In genomic region chr4:128635451-128635850, GRCm38 (mm10) we compare ENCODE assay signal across 16 mouse cellular contexts. TPM values are rescaled to one million over a fixed set of nuclear protein-coding genes. Genes with fewer than 3 reads are reported as not detected.
A peak's percentile ranks its signal among the peaks of the same experiment; 100 is the strongest.
DNase-seq lines count a peak whose midpoint lies in the region; ATAC-seq lines count a peak whose summit lies in the region.
"Had no signal": no experiment of that assay in that cellular context is flagged by ENCODE, and none has a peak within 500 bp of the region (broad histone marks: within the 10 kb centered on the region; RNA-seq: fewer than 3 reads in every experiment).

No protein-coding gene starts in this region.

- 66% methylated on average over 7 of the region's 7 CpGs for WGBS in limb, embryonic 12.5 days

- no peak overlapping the region for H3K4me2 ChIP-seq in limb, embryonic 12.5 days
- H3K4me2 ChIP-seq: heart, embryonic 11.5 days; neural tube, embryonic 12.5 days had no signal

- H3K27ac ChIP-seq in limb, embryonic 12.5 days, result peak overlapping the region; percentile 82
- H3K27ac ChIP-seq: liver, embryonic 14.5 days; neural tube, embryonic 12.5 days had no signal

- no peaks in the 10 kb centered on the region for H3K9me3 ChIP-seq in limb, embryonic 12.5 days
- H3K9me3 ChIP-seq: neural tube, embryonic 12.5 days had no signal

- H3K27me3 ChIP-seq in limb, embryonic 12.5 days, result no peaks in the 10 kb centered on the region
- H3K27me3 ChIP-seq: neural tube, embryonic 12.5 days had no signal

- DNase-seq in adrenal gland, adult 8-10 months, result peak; percentile 60
- no peak for DNase-seq in adrenal gland, postnatal 4 days (ENCODE audit: low spot score in 2 of 2)
- DNase-seq in ZHBTc4 (ENCODE audit: low read depth, low spot score), result peak; percentile 30
- peak; percentile 95 for DNase-seq in kidney, adult 9 months
- no peak for DNase-seq in urinary bladder, postnatal 4 days (ENCODE audit: low spot score in 2 of 2)
- no peak for DNase-seq in heart, postnatal 4 days
- DNase-seq in embryo, embryonic 9.5 days (ENCODE audit: extremely low spot score), result no peak
- DNase-seq: cerebellum, adult 9-11 months; gastrocnemius, postnatal 10 days; thymus, adult 18-20 months had no signal

- H3K36me3 ChIP-seq in limb, embryonic 12.5 days, result no peaks in the 10 kb centered on the region
- H3K36me3 ChIP-seq: neural tube, embryonic 12.5 days had no signal

- no peak overlapping the region for H3K4me3 ChIP-seq in limb, embryonic 12.5 days (replicated peaks)
- H3K4me3 ChIP-seq: megakaryocyte, embryonic 14.5 days; neural tube, embryonic 12.5 days had no signal

- H3K4me1 ChIP-seq in limb, embryonic 12.5 days (replicated peaks), result peaks cover 48% of the 10 kb centered on the region

- no peak overlapping the region for H3K9ac ChIP-seq in limb, embryonic 12.5 days (replicated peaks)
- H3K9ac ChIP-seq: liver, embryonic 14.5 days; neural tube, embryonic 12.5 days had no signal

- ATAC-seq in limb, embryonic 12.5 days (ENCODE audit: insufficient number of reproducible peaks, insufficient read depth, low FRiP score, low TSS enrichment, low read depth), result no peak
- ATAC-seq: activated CD4-positive, CD25-positive, alpha-beta regulatory T cell, adult 4 months had no signal

RNA-seq across cellular contexts. Expression of gene Tlr12, which starts 17.0 kb away (rescaled TPM):
- 1 to 10 TPM in 2 of 4 experiments, under 1 TPM in 2; 0.63 to 3.3 (median 1.6) TPM for total RNA-seq in adrenal gland, adult 8-10 months (2022)
- 1 to 10 TPM in 1 of 2 experiments, under 1 TPM in 1; 0.87 to 1.4 TPM for total RNA-seq in adrenal gland, postnatal 4 days (2021)
- polyA plus RNA-seq in limb, embryonic 12.5 days (2016; fragmentation: Nextera tagmentation; extraction: Ambion mirVana), result 1.2 and 1.3 TPM in 2 replicates
- under 1 TPM; 0.19 to 0.29 TPM for total RNA-seq in heart, postnatal 4 days (2021)

RNA-seq across cellular contexts. Expression of gene Phc2, which starts 19.1 kb away (rescaled TPM):
- 10 to 100 TPM; 73.1 to 83.0 (median 79.9) TPM for total RNA-seq in adrenal gland, adult 8-10 months (2022)
- total RNA-seq in adrenal gland, postnatal 4 days (2021), result 10 to 100 TPM; 91.8 to 95.1 TPM
- polyA plus RNA-seq in limb, embryonic 12.5 days (2016; fragmentation: Nextera tagmentation; extraction: Ambion mirVana), result 69.0 and 81.6 TPM in 2 replicates
- total RNA-seq in heart, postnatal 4 days (2021), result 10 to 100 TPM; 69.1 to 72.5 TPM

RNA-seq across cellular contexts. Expression of gene Zscan20, which starts 25.6 kb away (rescaled TPM):
- 10 to 100 TPM in 1 of 4 experiments, 1 to 10 TPM in 3; 5.5 to 13.4 (median 8.9) TPM for total RNA-seq in adrenal gland, adult 8-10 months (2022)
- 1 to 10 TPM; 5.9 to 7.6 TPM for total RNA-seq in adrenal gland, postnatal 4 days (2021)
- polyA plus RNA-seq in limb, embryonic 12.5 days (2016; fragmentation: Nextera tagmentation; extraction: Ambion mirVana), result 5.9 TPM in 2 replicates
- 1 to 10 TPM; 3.7 to 4.1 TPM for total RNA-seq in heart, postnatal 4 days (2021)

Comparison
In these comparisons a context has a peak if more than half of its experiments do, and no peak if none do; other contexts are left out.
1. DNase-seq: peak in adrenal gland, adult 8-10 months (single experiment), ZHBTc4 (single experiment) and kidney, adult 9 months (single experiment); none in adrenal gland, postnatal 4 days (0 of 2), urinary bladder, postnatal 4 days (0 of 2), heart, postnatal 4 days (single experiment) and embryo, embryonic 9.5 days (single experiment).